Mouse (Mus musculus): ENCODE results near the gene Tmem205. TPM values are rescaled to one million over a fixed set of nuclear protein-coding genes. Genes with fewer than 3 reads are reported as not detected.
A peak's percentile ranks its signal among the peaks of the same experiment; 100 is the strongest.

Gene Tmem205
- total and polyA plus RNA-seq, 2 experiments from 2014 or later, result 52.0 to 56.2 TPM

GRCm38 (mm10) chr9:21908216-21908615 lies 19.1 kb downstream of the Tmem205 start:
- H3K36me3 ChIP-seq (ENCODE audit: insufficient read depth, low read length), result 0 out of 2 replicates have a peak, but pooled peaks cover 4% of the 10 kb centered on the region
- H3K27me3 ChIP-seq (ENCODE audit: insufficient read depth, low read length), result no peaks in the 10 kb centered on the region
- DNase-seq (ENCODE audit: low spot score), result no peak
- H3K9me3 ChIP-seq (ENCODE audit: low read length), result no peaks in the 10 kb centered on the region
- H3K4me2 ChIP-seq (ENCODE audit: low read depth, low read length), result no peak overlapping the region
- no peak for ATAC-seq
- no peak for TF ChIP-seq CTCF (IDR thresholded peaks at IDR 0.05; ENCODE audit: low read depth)
- no peaks in the 10 kb centered on the region for H3K4me1 ChIP-seq (ENCODE audit: insufficient read depth, low read length)
- H3K27ac ChIP-seq, result no peak overlapping the region
- no peak overlapping the region for H3K4me3 ChIP-seq (ENCODE audit: low read length)
- 77% methylated on average over 11 of the region's 11 CpGs for WGBS
- H3K9ac ChIP-seq (replicated peaks; ENCODE audit: low read length), result no peak overlapping the region

GRCm38 (mm10) chr9:21904031-21904430 lies 23.3 kb downstream of the Tmem205 start:
- H3K9ac ChIP-seq (replicated peaks; ENCODE audit: low read length), result no peak overlapping the region
- DNase-seq (ENCODE audit: low spot score), result no peak
- WGBS, result 85% methylated on average over 4 of the region's 4 CpGs
- no peak for TF ChIP-seq CTCF (IDR thresholded peaks at IDR 0.05; ENCODE audit: low read depth)
- no peak for ATAC-seq
- H3K27ac ChIP-seq, result no peak overlapping the region
- no peaks in the 10 kb centered on the region for H3K36me3 ChIP-seq (ENCODE audit: insufficient read depth, low read length)
- no peak overlapping the region for H3K4me2 ChIP-seq (ENCODE audit: low read depth, low read length)
- H3K27me3 ChIP-seq (ENCODE audit: insufficient read depth, low read length), result no peaks in the 10 kb centered on the region
- H3K9me3 ChIP-seq (ENCODE audit: low read length), result no peaks in the 10 kb centered on the region
- no peaks in the 10 kb centered on the region for H3K4me1 ChIP-seq (ENCODE audit: insufficient read depth, low read length)
- no peak overlapping the region for H3K4me3 ChIP-seq (ENCODE audit: low read length)

DNA sequence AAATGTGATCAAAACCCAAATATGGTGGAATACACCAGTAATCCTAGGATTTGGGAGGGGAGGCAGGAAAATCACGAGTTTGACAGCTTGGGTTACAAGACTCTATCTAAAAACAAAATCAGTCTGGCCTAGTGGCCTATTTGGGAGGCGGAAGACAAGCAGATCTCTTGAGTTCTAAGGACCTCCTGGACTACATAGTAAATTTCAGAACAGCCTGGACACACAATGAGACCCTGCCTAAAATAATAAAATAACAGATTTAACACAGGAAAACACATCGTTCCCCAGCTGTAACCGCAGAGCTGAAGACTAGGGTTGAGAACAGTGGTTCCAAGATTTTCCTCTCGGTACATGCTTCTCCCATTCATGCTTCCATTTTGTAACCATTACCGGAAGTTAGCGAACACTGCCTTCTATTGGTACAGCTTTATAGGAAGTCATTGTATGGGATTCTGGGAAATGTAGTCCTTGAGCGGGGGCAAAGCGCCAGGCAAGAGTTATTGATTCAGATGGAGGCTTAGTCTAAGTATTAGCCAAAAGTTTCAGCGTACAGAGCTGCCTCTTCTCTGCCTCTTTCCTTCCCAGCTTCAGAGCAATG lies 26.0 kb downstream of the Tmem205 start:
- peak; percentile 92 for DNase-seq (ENCODE audit: low spot score)
- no peaks in the 10 kb centered on the region for H3K9me3 ChIP-seq (ENCODE audit: low read length)
- peak overlapping the region; percentile 21; the same call in 1 of the 2 replicates for H3K9ac ChIP-seq (replicated peaks; ENCODE audit: low read length)
- peak; percentile 45 for TF ChIP-seq CTCF (IDR thresholded peaks at IDR 0.05; ENCODE audit: low read depth)
- peak; percentile 90 for ATAC-seq
- no peaks in the 10 kb centered on the region for H3K27me3 ChIP-seq (ENCODE audit: insufficient read depth, low read length)
- H3K4me1 ChIP-seq (ENCODE audit: insufficient read depth, low read length), result no peaks in the 10 kb centered on the region
- peak overlapping the region; percentile 35 for H3K4me3 ChIP-seq (ENCODE audit: low read length)
- no peaks in the 10 kb centered on the region for H3K36me3 ChIP-seq (ENCODE audit: insufficient read depth, low read length)
- WGBS, result 16% methylated on average over 10 of the region's 10 CpGs
- H3K4me2 ChIP-seq (ENCODE audit: low read depth, low read length), result peak overlapping the region; percentile 54
- H3K27ac ChIP-seq, result peak overlapping the region; percentile 45; the same call in 1 of the 2 replicates

DNA sequence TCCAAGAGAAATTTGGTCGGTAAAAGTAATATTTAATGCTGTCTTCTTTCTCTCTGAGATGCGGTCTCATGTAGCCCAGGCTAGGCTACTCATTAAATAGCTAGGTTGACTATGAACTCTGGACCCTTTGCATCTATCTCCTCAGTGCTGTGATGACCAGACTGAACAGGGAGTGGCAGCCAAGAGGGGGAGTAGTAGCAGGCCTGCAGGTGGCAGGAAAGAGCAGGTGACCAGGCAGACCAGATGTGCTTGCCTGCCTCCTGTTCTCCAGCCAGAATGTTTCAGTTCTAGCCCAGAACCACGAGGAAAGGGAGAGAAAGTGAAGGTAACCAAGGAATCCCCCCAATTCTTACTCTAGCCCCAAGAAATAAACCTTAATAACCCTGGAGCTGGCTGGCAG lies 38.1 kb downstream of the Tmem205 start:
- H3K4me1 ChIP-seq (ENCODE audit: insufficient read depth, low read length), result no peaks in the 10 kb centered on the region
- H3K9me3 ChIP-seq (ENCODE audit: low read length), result no peaks in the 10 kb centered on the region
- no peak overlapping the region for H3K4me2 ChIP-seq (ENCODE audit: low read depth, low read length)
- H3K27ac ChIP-seq, result no peak overlapping the region
- H3K4me3 ChIP-seq (ENCODE audit: low read length), result no peak overlapping the region
- no peak for ATAC-seq
- DNase-seq (ENCODE audit: low spot score), result no peak
- H3K36me3 ChIP-seq (ENCODE audit: insufficient read depth, low read length), result no peaks in the 10 kb centered on the region
- no peak overlapping the region for H3K9ac ChIP-seq (replicated peaks; ENCODE audit: low read length)
- WGBS, result 57% methylated on average over 3 of the region's 3 CpGs
- no peaks in the 10 kb centered on the region for H3K27me3 ChIP-seq (ENCODE audit: insufficient read depth, low read length)
- peak; percentile 3; the same call in 1 of the 2 replicates for TF ChIP-seq CTCF (IDR thresholded peaks at IDR 0.05; ENCODE audit: low read depth)

DNA sequence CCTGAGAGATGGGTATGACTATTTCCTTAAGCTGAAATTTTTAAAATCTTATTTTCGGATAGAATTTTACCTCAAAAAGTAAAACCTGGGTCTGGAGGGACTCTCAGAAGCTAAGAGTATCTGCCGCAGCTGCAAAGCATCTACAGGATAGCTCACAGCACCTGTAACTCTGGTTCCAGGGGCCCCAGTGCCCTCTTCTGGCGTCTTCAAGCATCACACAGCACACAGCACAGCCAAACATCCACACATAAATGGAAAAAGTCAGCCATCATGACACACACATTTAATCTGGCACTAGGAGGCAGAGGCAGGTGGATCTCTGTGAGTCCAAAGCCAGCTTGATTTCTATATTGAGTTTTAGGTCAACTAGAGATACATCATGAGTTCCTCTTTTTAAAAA lies 50.8 kb downstream of the Tmem205 start:
- no peaks in the 10 kb centered on the region for H3K9me3 ChIP-seq (ENCODE audit: low read length)
- H3K9ac ChIP-seq (replicated peaks; ENCODE audit: low read length), result no peak overlapping the region
- H3K4me3 ChIP-seq (ENCODE audit: low read length), result no peak overlapping the region
- H3K4me1 ChIP-seq (ENCODE audit: insufficient read depth, low read length), result no peaks in the 10 kb centered on the region
- no peak overlapping the region for H3K4me2 ChIP-seq (ENCODE audit: low read depth, low read length)
- H3K36me3 ChIP-seq (ENCODE audit: insufficient read depth, low read length), result no peaks in the 10 kb centered on the region
- ATAC-seq (no peak), DNase-seq (ENCODE audit: low spot score) (no peak)
- 58% methylated on average over 3 of the region's 3 CpGs for WGBS
- H3K27ac ChIP-seq, result no peak overlapping the region
- H3K27me3 ChIP-seq (ENCODE audit: insufficient read depth, low read length), result no peaks in the 10 kb centered on the region
- peak; percentile 13; the same call in 1 of the 2 replicates for TF ChIP-seq CTCF (IDR thresholded peaks at IDR 0.05; ENCODE audit: low read depth)

DNA sequence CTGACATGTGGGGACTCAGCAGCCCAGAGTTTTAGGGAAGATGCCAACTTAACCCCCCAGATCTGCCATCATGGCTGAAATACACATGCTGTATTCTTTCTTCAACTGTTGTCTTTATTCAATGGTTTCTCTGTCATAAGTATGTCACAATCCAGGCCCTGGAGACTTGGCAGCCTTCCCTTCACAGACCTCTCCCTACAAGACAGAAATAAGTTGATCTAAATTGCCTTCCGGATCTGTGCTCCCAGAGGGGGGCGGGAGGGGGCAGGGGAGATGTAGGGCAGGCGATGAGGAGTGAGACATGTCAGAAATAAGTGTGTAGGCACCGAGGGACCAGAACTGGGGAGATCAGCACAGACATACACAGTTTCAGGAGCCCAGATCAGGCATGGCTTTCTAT lies 55.2 kb downstream of the Tmem205 start:
- WGBS, result 47% methylated on average over 4 of the region's 4 CpGs
- DNase-seq (ENCODE audit: low spot score), result no peak

More for the DNA sequence above, 55.2 kb downstream of the Tmem205 start:
- Histone ChIP-seq H3K9me3 (ENCODE audit: low read length) (no peaks in the 10 kb centered on the region), H3K9ac (replicated peaks; ENCODE audit: low read length) (no peak overlapping the region), H3K36me3 (ENCODE audit: insufficient read depth, low read length) (no peaks in the 10 kb centered on the region), H3K4me2 (ENCODE audit: low read depth, low read length) (no peak overlapping the region), H3K27ac (no peak overlapping the region), H3K27me3 (ENCODE audit: insufficient read depth, low read length) (no peaks in the 10 kb centered on the region), H3K4me1 (ENCODE audit: insufficient read depth, low read length) (no peaks in the 10 kb centered on the region), H3K4me3 (ENCODE audit: low read length) (no peak overlapping the region)
- TF ChIP-seq CTCF (IDR thresholded peaks at IDR 0.05; ENCODE audit: low read depth), result no peak
- no peak for ATAC-seq

Other genes starting within 250 kb of the Tmem205 start
- 20.6 and 28.4 TPM in 2 replicates for gene Ldlr, start 204.1 kb downstream of the Tmem205 start, total RNA-seq (2014; rRNA removed)
- 10.7 and 10.9 TPM in 2 replicates for gene Ldlr, start 204.1 kb downstream of the Tmem205 start, polyA plus RNA-seq (2015; fragmentation: Nextera tagmentation; extraction: Ambion mirVana)
- 20.3 and 31.1 TPM in 2 replicates for gene Spc24, start 167.3 kb downstream of the Tmem205 start, total RNA-seq (2014; rRNA removed)
- gene Spc24, start 167.3 kb downstream of the Tmem205 start, polyA plus RNA-seq (2015; fragmentation: Nextera tagmentation; extraction: Ambion mirVana), result 26.2 and 27.1 TPM in 2 replicates
- gene Kank2, start 128.8 kb downstream of the Tmem205 start, total RNA-seq (2014; rRNA removed), result 15.6 and 19.1 TPM in 2 replicates
- 3.1 and 3.4 TPM in 2 replicates for gene Kank2, start 128.8 kb downstream of the Tmem205 start, polyA plus RNA-seq (2015; fragmentation: Nextera tagmentation; extraction: Ambion mirVana)
- not detected in 2 replicates for gene Angptl8, start 92.0 kb downstream of the Tmem205 start, total RNA-seq (2014; rRNA removed)
- gene Angptl8, start 92.0 kb downstream of the Tmem205 start, polyA plus RNA-seq (2015; fragmentation: Nextera tagmentation; extraction: Ambion mirVana), result 0.34 and 0.57 TPM in 2 replicates
- 15.6 and 20.6 TPM in 2 replicates for gene Dock6, start 74.9 kb downstream of the Tmem205 start, total RNA-seq (2014; rRNA removed)
- gene Dock6, start 74.9 kb downstream of the Tmem205 start, polyA plus RNA-seq (2015; fragmentation: Nextera tagmentation; extraction: Ambion mirVana), result 11.5 and 11.7 TPM in 2 replicates
- gene Rab3d, start 9.4 kb downstream of the Tmem205 start, total RNA-seq (2014; rRNA removed), result 23.1 and 28.6 TPM in 2 replicates
- 20.3 and 21.6 TPM in 2 replicates for gene Rab3d, start 9.4 kb downstream of the Tmem205 start, polyA plus RNA-seq (2015; fragmentation: Nextera tagmentation; extraction: Ambion mirVana)
- gene Ccdc159, start 85 bp downstream of the Tmem205 start, total RNA-seq (2014; rRNA removed), result 6.0 and 8.4 TPM in 2 replicates
- 3.9 and 4.0 TPM in 2 replicates for gene Ccdc159, start 85 bp downstream of the Tmem205 start, polyA plus RNA-seq (2015; fragmentation: Nextera tagmentation; extraction: Ambion mirVana)
- 147 and 151 TPM in 2 replicates for gene Plppr2, start 9.5 kb upstream of the Tmem205 start, total RNA-seq (2014; rRNA removed)
- gene Plppr2, start 9.5 kb upstream of the Tmem205 start, polyA plus RNA-seq (2015; fragmentation: Nextera tagmentation; extraction: Ambion mirVana), result 85.6 and 95.2 TPM in 2 replicates
- 27.8 and 35.8 TPM in 2 replicates for gene Swsap1, start 28.2 kb upstream of the Tmem205 start, total RNA-seq (2014; rRNA removed)
- 8.0 and 9.0 TPM in 2 replicates for gene Swsap1, start 28.2 kb upstream of the Tmem205 start, polyA plus RNA-seq (2015; fragmentation: Nextera tagmentation; extraction: Ambion mirVana)
- gene Epor, start 36.0 kb upstream of the Tmem205 start, total RNA-seq (2014; rRNA removed), result 0.89 and 1.7 TPM in 2 replicates
- 2.3 TPM in 2 replicates for gene Epor, start 36.0 kb upstream of the Tmem205 start, polyA plus RNA-seq (2015; fragmentation: Nextera tagmentation; extraction: Ambion mirVana)
- gene Rgl3, start 61.9 kb upstream of the Tmem205 start, total RNA-seq (2014; rRNA removed), result 4.2 and 5.1 TPM in 2 replicates
- gene Rgl3, start 61.9 kb upstream of the Tmem205 start, polyA plus RNA-seq (2015; fragmentation: Nextera tagmentation; extraction: Ambion mirVana), result 2.5 and 3.5 TPM in 2 replicates
- 3.3 and 6.0 TPM in 2 replicates for gene Ccdc151, start 75.1 kb upstream of the Tmem205 start, total RNA-seq (2014; rRNA removed)
- 4.2 and 4.6 TPM in 2 replicates for gene Ccdc151, start 75.1 kb upstream of the Tmem205 start, polyA plus RNA-seq (2015; fragmentation: Nextera tagmentation; extraction: Ambion mirVana)
- 84.9 and 89.7 TPM in 2 replicates for gene Prkcsh, start 75.2 kb upstream of the Tmem205 start, total RNA-seq (2014; rRNA removed)
- gene Prkcsh, start 75.2 kb upstream of the Tmem205 start, polyA plus RNA-seq (2015; fragmentation: Nextera tagmentation; extraction: Ambion mirVana), result 67.5 and 69.7 TPM in 2 replicates
- 192 and 204 TPM in 2 replicates for gene Elavl3, start 124.5 kb upstream of the Tmem205 start, total RNA-seq (2014; rRNA removed)
- gene Elavl3, start 124.5 kb upstream of the Tmem205 start, polyA plus RNA-seq (2015; fragmentation: Nextera tagmentation; extraction: Ambion mirVana), result 69.9 and 71.7 TPM in 2 replicates
- gene Gm49318, start 143.7 kb upstream of the Tmem205 start, total RNA-seq (2014; rRNA removed), result not detected in 2 replicates
- gene Gm49318, start 143.7 kb upstream of the Tmem205 start, polyA plus RNA-seq (2015; fragmentation: Nextera tagmentation; extraction: Ambion mirVana), result not detected in 2 replicates
- 28.8 and 30.0 TPM in 2 replicates for gene Zfp653, start 143.8 kb upstream of the Tmem205 start, total RNA-seq (2014; rRNA removed)
- gene Zfp653, start 143.8 kb upstream of the Tmem205 start, polyA plus RNA-seq (2015; fragmentation: Nextera tagmentation; extraction: Ambion mirVana), result 12.8 and 13.2 TPM in 2 replicates
- gene Ecsit, start 157.9 kb upstream of the Tmem205 start, total RNA-seq (2014; rRNA removed), result 59.9 and 68.8 TPM in 2 replicates
- 51.0 and 56.0 TPM in 2 replicates for gene Ecsit, start 157.9 kb upstream of the Tmem205 start, polyA plus RNA-seq (2015; fragmentation: Nextera tagmentation; extraction: Ambion mirVana)
- gene Cnn1, start 171.7 kb upstream of the Tmem205 start, total RNA-seq (2014; rRNA removed), result 0.40 and 0.52 TPM in 2 replicates
- 0.66 and 1.1 TPM in 2 replicates for gene Cnn1, start 171.7 kb upstream of the Tmem205 start, polyA plus RNA-seq (2015; fragmentation: Nextera tagmentation; extraction: Ambion mirVana)
- gene Elof1, start 189.6 kb upstream of the Tmem205 start, total RNA-seq (2014; rRNA removed), result 142 and 165 TPM in 2 replicates
- gene Elof1, start 189.6 kb upstream of the Tmem205 start, polyA plus RNA-seq (2015; fragmentation: Nextera tagmentation; extraction: Ambion mirVana), result 171 and 178 TPM in 2 replicates
- 0.18 and 1.8 TPM in 2 replicates for gene Acp5, start 208.2 kb upstream of the Tmem205 start, total RNA-seq (2014; rRNA removed)
- 0.63 and 1.2 TPM in 2 replicates for gene Acp5, start 208.2 kb upstream of the Tmem205 start, polyA plus RNA-seq (2015; fragmentation: Nextera tagmentation; extraction: Ambion mirVana)
- gene Pigyl, start 229.3 kb upstream of the Tmem205 start, total RNA-seq (2014; rRNA removed), result 20.5 and 37.1 TPM in 2 replicates
- 109 and 111 TPM in 2 replicates for gene Pigyl, start 229.3 kb upstream of the Tmem205 start, polyA plus RNA-seq (2015; fragmentation: Nextera tagmentation; extraction: Ambion mirVana)